Mouse (Mus musculus): Measurements from ENCODE around the gene Noxa1.

DNA sequence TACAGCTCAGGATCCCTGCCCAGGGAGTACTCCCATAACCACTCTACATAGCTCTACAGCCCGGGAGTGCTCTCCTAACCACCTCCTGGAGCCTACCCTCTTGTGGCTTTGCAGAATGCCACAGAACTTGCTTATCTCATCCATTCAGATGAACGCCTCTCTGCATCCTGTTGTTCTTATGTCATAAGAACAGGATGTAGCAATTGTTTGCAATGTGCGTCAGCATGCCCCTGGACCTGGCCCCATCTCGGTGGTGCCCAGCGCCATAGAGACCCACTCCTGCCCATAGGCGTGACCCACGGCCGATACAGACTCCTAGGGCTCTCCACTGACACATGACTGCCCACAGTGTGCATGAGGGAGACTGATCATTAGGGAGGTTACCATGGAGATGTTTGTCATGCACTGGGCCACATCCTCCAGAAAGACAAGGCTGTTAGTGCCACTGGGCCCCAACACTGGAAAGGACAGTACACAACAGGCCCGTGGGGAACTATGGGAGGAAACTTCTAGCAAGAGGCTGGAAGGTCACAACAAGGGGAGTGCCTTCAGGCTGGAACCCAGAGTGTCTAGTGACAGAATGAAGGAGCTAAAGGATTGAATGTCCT is 16.3 kb upstream of the Noxa1 start:
- TF ChIP-seq POLR2A (IDR thresholded peaks at IDR 0.05; ENCODE audit: low read depth, low read length) (no peak), CTCF (conservative IDR thresholded peaks at IDR 0.05; ENCODE audit: insufficient read depth, insufficient read length, low read depth, low read length) (no peak)

All from kidney, adult 2 months (tissue).